Mouse (Mus musculus) small intestine, adult 2 months (tissue): Measurements from ENCODE around the gene Gfra1. TPM values are rescaled to one million over a fixed set of nuclear protein-coding genes. Genes with fewer than 3 reads are reported as not detected.

Experiments used
- H3K27ac ChIP-seq: fragments of 200-500 bp; 2 replicates; pipeline ENCODE4 v1.5.1; 2012; ENCODE audit warnings: low read depth, low read length, control low read depth, inconsistent platforms; ENCODE audit not compliant: insufficient read depth
- H3K27me3 ChIP-seq: fragments of 200-500 bp; 2 replicates; pipeline ENCODE4 v1.6.1; 2012; ENCODE audit warnings: mild to moderate bottlenecking, moderate library complexity, low read length, inconsistent platforms; ENCODE audit not compliant: control insufficient read depth, insufficient read depth
- H3K36me3 ChIP-seq: fragments of 200-500 bp; 2 replicates; pipeline ENCODE4 v1.6.1; 2012; ENCODE audit warnings: mild to moderate bottlenecking, low read length, control low read depth, inconsistent platforms; ENCODE audit not compliant: control insufficient read depth, insufficient read depth
- H3K4me1 ChIP-seq: fragments of 200-500 bp; 2 replicates; pipeline ENCODE4 v1.6.1; 2012; ENCODE audit warnings: low read length, inconsistent platforms, mixed read lengths; ENCODE audit not compliant: control insufficient read depth, insufficient read depth, insufficient read length
- H3K4me3 ChIP-seq: fragments of 200-500 bp; 2 replicates; pipeline ENCODE4 v1.5.1; 2012; ENCODE audit warnings: low read depth, mild to moderate bottlenecking, control low read depth, inconsistent platforms, low read length, moderate library complexity
- CTCF ChIP-seq: fragments of 200-500 bp; IDR thresholded peaks from 2 replicates; pipeline ENCODE4 v1.5.1; 2012; ENCODE audit warnings: low read depth, mild to moderate bottlenecking, control low read depth, inconsistent platforms, low read length, moderate library complexity, mixed read lengths; ENCODE audit not compliant: insufficient replicate concordance, insufficient read length; ENCODE audit errors: extremely low read depth
- POLR2A ChIP-seq: fragments of 200-500 bp; IDR thresholded peaks from 2 replicates; pipeline ENCODE4 v1.6.1; 2012; ENCODE audit warnings: low read depth, mild to moderate bottlenecking, control low read depth, inconsistent platforms, low read length, moderate library complexity
- WGBS: fragments of 180-500 bp; shearing (Covaris S2); methylation state at CpG from one replicate; pipeline ENCODE4 v1.1.7; 2018; 5-methylcytosine and 5-hydroxymethylcytosine counted together
- polyA plus RNA-seq: library from polyadenylated mRNA; depleted of rRNA; stranded (reverse); fragments of >200 nt; gene quantifications from 2 replicates; pipeline ENCODE4 v1.2.3, GENCODE M21; 2012

The Gfra1 gene
- polyA plus RNA-seq, 1 experiment = 0.58 TPM

GRCm38 (mm10) chr19:58345137-58345536 lies 110.6 kb downstream of the Gfra1 start:
- Histone ChIP-seq H3K4me3 (no peak overlapping the region), H3K4me1 (no peaks in the 10 kb centered on the region), H3K27ac (no peak overlapping the region), H3K27me3 (no peaks in the 10 kb centered on the region), H3K36me3 (no peaks in the 10 kb centered on the region)
- 67% methylated on average over 7 of the region's 7 CpGs for WGBS
- TF ChIP-seq POLR2A (no peak), CTCF (no peak)

- Histone ChIP-seq H3K27ac (no peak overlapping the region), H3K4me1 (no peaks in the 10 kb centered on the region), H3K4me3 (no peak overlapping the region), H3K36me3 (no peaks in the 10 kb centered on the region), H3K27me3 (no peaks in the 10 kb centered on the region)
- 83% methylated on average over 4 of the region's 4 CpGs for WGBS
- TF ChIP-seq CTCF (no peak), POLR2A (no peak)
These were observed 114.4 kb downstream of the Gfra1 start for GRCm38 (mm10) chr19:58341351-58341750.

- Histone ChIP-seq H3K27ac (no peak overlapping the region), H3K27me3 (no peaks in the 10 kb centered on the region), H3K4me1 (no peaks in the 10 kb centered on the region), H3K4me3 (no peak overlapping the region), H3K36me3 (no peaks in the 10 kb centered on the region)
- WGBS = 81% methylated on average over 8 of the region's 8 CpGs
- TF ChIP-seq CTCF (no peak), POLR2A (no peak)
These were observed 115.5 kb downstream of the Gfra1 start for GRCm38 (mm10) chr19:58340221-58340620.

GRCm38 (mm10) chr19:58336802-58337201 lies 118.9 kb downstream of the Gfra1 start:
- Histone ChIP-seq H3K4me3 (no peak overlapping the region), H3K27ac (no peak overlapping the region), H3K27me3 (no peaks in the 10 kb centered on the region), H3K36me3 (no peaks in the 10 kb centered on the region), H3K4me1 (no peaks in the 10 kb centered on the region)
- WGBS = 89% methylated on average over 6 of the region's 6 CpGs
- TF ChIP-seq CTCF = no peak
- TF ChIP-seq POLR2A = no peak

GRCm38 (mm10) chr19:58335585-58336530 lies 119.9 kb downstream of the Gfra1 start:
- no peaks in the 10 kb centered on the region for H3K4me1 ChIP-seq
- no peaks in the 10 kb centered on the region for H3K27me3 ChIP-seq
- TF ChIP-seq POLR2A (no peak), CTCF (no peak)
- 71% methylated on average over 12 of the region's 12 CpGs for WGBS
- no peak overlapping the region for H3K27ac ChIP-seq
- H3K36me3 ChIP-seq = no peaks in the 10 kb centered on the region
- no peak overlapping the region for H3K4me3 ChIP-seq

GRCm38 (mm10) chr19:58329305-58329704 lies 126.4 kb downstream of the Gfra1 start:
- 66% methylated on average over 5 of the region's 5 CpGs for WGBS
- no peak for TF ChIP-seq CTCF
- no peaks in the 10 kb centered on the region for H3K36me3 ChIP-seq
- no peak overlapping the region for H3K4me3 ChIP-seq
- H3K27me3 ChIP-seq = no peaks in the 10 kb centered on the region
- H3K27ac ChIP-seq = no peak overlapping the region
- no peaks in the 10 kb centered on the region for H3K4me1 ChIP-seq

- TF ChIP-seq POLR2A (no peak), CTCF (no peak)
- WGBS = 74% methylated on average over 5 of the region's 5 CpGs
- Histone ChIP-seq H3K4me3 (no peak overlapping the region), H3K4me1 (no peaks in the 10 kb centered on the region), H3K27ac (no peak overlapping the region), H3K27me3 (no peaks in the 10 kb centered on the region), H3K36me3 (no peaks in the 10 kb centered on the region)
These were observed 127.7 kb downstream of the Gfra1 start for GRCm38 (mm10) chr19:58328014-58328413.
